Mouse (Mus musculus) lung, embryonic 14.5 days (tissue): ENCODE data around the gene Slc16a13. TPM values are rescaled to one million over a fixed set of nuclear protein-coding genes. Genes with fewer than 3 reads are reported as not detected.

Experiments
- ATAC-seq: fragments of 200-750 bp; cut with Nextera tagmentation; 2 replicates; pipeline ENCODE4 v1.8.0; 2017; ENCODE audit warnings: mild to moderate bottlenecking, moderate TSS enrichment, moderate library complexity; ENCODE audit not compliant: insufficient read depth
- DNase-seq: peaks from one replicate; pipeline ENCODE4 v3.0.0-alpha.2; 2015
- H3K27ac ChIP-seq: fragments of 300-500 bp; sonication (generic); 2 replicates; pipeline ENCODE4 v1.5.1; 2014; ENCODE audit warnings: low read depth, mild to moderate bottlenecking, moderate library complexity
- H3K27me3 ChIP-seq: fragments of 300-500 bp; sonication (generic); 2 replicates; pipeline ENCODE4 v1.6.1; 2014; ENCODE audit warnings: low read length, control low read depth; ENCODE audit not compliant: insufficient read depth
- H3K36me3 ChIP-seq: fragments of 300-500 bp; sonication (generic); 2 replicates; pipeline ENCODE4 v1.6.1; 2014; ENCODE audit warnings: control low read depth; ENCODE audit not compliant: insufficient read depth
- H3K4me1 ChIP-seq: fragments of 300-500 bp; sonication (generic); 2 replicates; pipeline ENCODE4 v1.6.1; 2014; ENCODE audit warnings: antibody characterized with exemption, control low read depth; ENCODE audit not compliant: insufficient read depth
- H3K4me2 ChIP-seq: fragments of 300-500 bp; sonication (generic); 2 replicates; pipeline ENCODE4 v1.6.1; 2014; ENCODE audit warnings: mild to moderate bottlenecking
- H3K4me3 ChIP-seq: fragments of 300-500 bp; sonication (generic); 2 replicates; pipeline ENCODE4 v1.5.1; 2014; ENCODE audit warnings: low read depth, low read length
- H3K9ac ChIP-seq: fragments of 300-500 bp; sonication (generic); 2 replicates; pipeline ENCODE4 v1.6.1; 2014
- H3K9me3 ChIP-seq: fragments of 300-500 bp; sonication (generic); 2 replicates; pipeline ENCODE4 v1.6.1; 2016; ENCODE audit warnings: low read depth, low read length, control low read depth
- CTCF ChIP-seq: IDR thresholded peaks from 2 replicates; pipeline ENCODE4 v1.5.1; 2016; ENCODE audit warnings: antibody characterized with exemption, low read depth
- WGBS: fragments of 180-500 bp; shearing (Covaris S2); extraction: QIAGEN DNeasy Blood & Tissue Kit; methylation state at CpG from one replicate; pipeline ENCODE4 v1.1.7; 2014; 5-methylcytosine and 5-hydroxymethylcytosine counted together
- polyA plus RNA-seq: library from polyadenylated mRNA; unstranded; fragments of >200 nt; fragmentation: Nextera tagmentation; extraction: Ambion mirVana; gene quantifications from 2 replicates; pipeline ENCODE4 v1.2.1, GENCODE M21; 2014

Slc16a13 gene
- polyA plus RNA-seq, 1 experiment from 2014 or later = 4.4 TPM

GRCm38 (mm10) chr11:70218039-70218438 lies 2.8 kb downstream of the Slc16a13 start:
- Histone ChIP-seq H3K4me2 (no peak overlapping the region), H3K4me3 (no peak overlapping the region), H3K27ac (no peak overlapping the region), H3K9ac (no peak overlapping the region), H3K27me3 (peaks cover 36% of the 10 kb centered on the region), H3K36me3 (no peaks in the 10 kb centered on the region), H3K9me3 (no peaks in the 10 kb centered on the region), H3K4me1 (peaks cover 15% of the 10 kb centered on the region; the same call in 1 of the 2 replicates)
- ATAC-seq = no peak
- DNase-seq = no peak
- WGBS = 69% methylated on average over 4 of the region's 4 CpGs
- TF ChIP-seq CTCF = no peak

DNA sequence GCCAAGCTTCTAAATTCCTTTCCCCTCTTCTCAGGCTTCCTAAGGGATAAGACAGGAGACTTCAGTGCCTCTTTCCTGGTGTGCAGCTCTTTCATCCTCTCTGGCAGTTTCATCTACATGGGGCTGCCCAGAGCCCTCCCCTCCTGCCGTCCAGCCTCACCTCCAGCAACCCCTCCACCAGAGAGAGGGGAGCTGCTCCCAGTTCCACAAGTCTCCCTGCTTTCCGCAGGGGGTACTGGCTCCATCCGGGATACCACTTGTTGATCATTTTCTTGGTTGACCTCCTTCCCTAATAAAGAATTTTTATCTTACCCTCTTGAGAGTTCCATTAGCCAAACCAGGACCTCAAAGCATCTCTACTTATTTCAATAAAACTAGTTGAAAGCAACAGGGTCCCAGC lies 4.8 kb downstream of the Slc16a13 start:
- H3K27me3 ChIP-seq = peaks cover 36% of the 10 kb centered on the region
- ATAC-seq = no peak
- no peak overlapping the region for H3K4me3 ChIP-seq

DNA sequence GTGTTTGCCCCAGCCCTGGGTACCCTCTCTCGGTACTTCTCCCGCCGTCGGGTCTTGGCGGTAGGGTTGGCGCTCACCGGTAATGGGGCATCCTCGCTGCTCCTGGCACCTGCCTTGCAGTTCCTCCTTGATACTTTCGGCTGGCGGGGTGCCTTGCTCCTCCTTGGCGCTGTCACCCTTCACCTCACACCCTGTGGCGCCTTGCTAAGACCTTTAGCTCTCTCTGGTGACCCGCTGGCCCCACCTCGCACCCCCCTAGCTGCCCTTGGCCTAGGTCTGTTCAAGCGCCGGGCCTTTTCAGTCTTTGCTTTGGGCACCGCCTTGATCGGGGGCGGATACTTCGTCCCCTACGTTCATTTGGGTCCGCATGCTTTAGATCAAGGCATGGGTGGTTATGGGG lies 5.6 kb downstream of the Slc16a13 start:
- Histone ChIP-seq H3K4me1 (0 out of 2 replicates have a peak, but pooled peaks cover 8% of the 10 kb centered on the region), H3K9ac (no peak overlapping the region), H3K4me2 (no peak overlapping the region), H3K36me3 (no peaks in the 10 kb centered on the region), H3K9me3 (no peaks in the 10 kb centered on the region), H3K27me3 (peaks cover 36% of the 10 kb centered on the region), H3K4me3 (no peak overlapping the region), H3K27ac (no peak overlapping the region)
- DNase-seq (no peak), ATAC-seq (no peak)
- WGBS = 13% methylated on average over 22 of the region's 22 CpGs
- no peak for TF ChIP-seq CTCF

More for the DNA sequence above, 4.8 kb downstream of the Slc16a13 start:
- 0 out of 2 replicates have a peak, but pooled peaks cover 8% of the 10 kb centered on the region for H3K4me1 ChIP-seq
- no peak overlapping the region for H3K27ac ChIP-seq
- no peak for TF ChIP-seq CTCF
- H3K36me3 ChIP-seq = no peaks in the 10 kb centered on the region
- no peak for DNase-seq
- H3K9ac ChIP-seq = no peak overlapping the region
- WGBS = 66% methylated on average over 3 of the region's 3 CpGs
- H3K4me2 ChIP-seq = no peak overlapping the region
- no peaks in the 10 kb centered on the region for H3K9me3 ChIP-seq

GRCm38 (mm10) chr11:70214856-70215209 lies 6.0 kb downstream of the Slc16a13 start:
- H3K9ac ChIP-seq = no peak overlapping the region
- WGBS = 7% methylated on average over 18 of the region's 18 CpGs
- no peaks in the 10 kb centered on the region for H3K9me3 ChIP-seq
- no peak for TF ChIP-seq CTCF
- ATAC-seq (no peak), DNase-seq (no peak)
- H3K36me3 ChIP-seq = no peaks in the 10 kb centered on the region
- H3K27ac ChIP-seq = no peak overlapping the region
- H3K4me3 ChIP-seq = peak overlapping the region; percentile 31; the same call in 1 of the 2 replicates
- H3K27me3 ChIP-seq = peaks cover 36% of the 10 kb centered on the region
- peak overlapping the region; percentile 61 for H3K4me2 ChIP-seq
- 0 out of 2 replicates have a peak, but pooled peaks cover 8% of the 10 kb centered on the region for H3K4me1 ChIP-seq

DNA sequence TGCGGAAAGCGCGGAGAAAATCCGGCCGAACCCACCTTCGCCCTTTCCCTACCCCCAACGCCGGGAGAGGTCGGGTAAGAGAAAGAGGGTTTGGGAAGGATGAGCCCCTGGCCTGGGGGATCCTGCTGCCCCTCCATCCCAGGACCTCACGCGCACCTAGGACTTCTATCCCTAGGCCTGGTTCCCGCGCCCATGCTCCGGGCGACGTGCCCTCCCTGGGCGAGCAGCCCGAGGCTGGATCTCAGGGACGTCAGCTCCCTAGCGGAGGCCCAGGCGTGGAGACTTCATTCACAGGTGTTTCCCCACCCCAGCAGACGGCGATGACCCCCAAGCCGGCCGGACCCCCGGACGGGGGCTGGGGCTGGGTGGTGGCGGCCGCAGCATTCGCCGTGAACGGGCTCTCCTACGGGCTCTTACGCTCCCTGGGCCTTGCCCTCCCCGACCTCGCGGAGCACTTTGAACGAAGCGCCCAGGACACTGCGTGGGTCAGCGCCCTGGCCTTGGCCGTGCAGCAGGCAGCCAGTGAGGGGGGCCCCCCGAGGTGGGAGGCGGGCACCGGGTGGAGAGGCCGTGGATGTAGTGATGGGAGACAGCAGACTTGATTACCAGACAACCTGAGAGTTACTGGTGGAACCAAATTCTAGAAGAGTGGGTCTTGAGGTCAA lies 6.5 kb downstream of the Slc16a13 start:
- Histone ChIP-seq H3K4me1 (0 out of 2 replicates have a peak, but pooled peaks cover 8% of the 10 kb centered on the region), H3K27ac (no peak overlapping the region), H3K36me3 (no peaks in the 10 kb centered on the region), H3K9me3 (no peaks in the 10 kb centered on the region), H3K4me2 (peak overlapping the region; percentile 61), H3K9ac (peak overlapping the region; percentile 43), H3K4me3 (peak overlapping the region; percentile 31), H3K27me3 (peaks cover 36% of the 10 kb centered on the region)
- no peak for DNase-seq
- WGBS = 2% methylated on average over 45 of the region's 46 CpGs
- TF ChIP-seq CTCF = no peak
- peak; percentile 37; the same call in 1 of the 2 replicates for ATAC-seq

- WGBS = 8% methylated on average over 26 of the region's 26 CpGs
- peaks cover 36% of the 10 kb centered on the region for H3K27me3 ChIP-seq
- peak overlapping the region; percentile 61 for H3K4me2 ChIP-seq
- peak overlapping the region; percentile 43; the same call in 1 of the 2 replicates for H3K9ac ChIP-seq
- H3K9me3 ChIP-seq = no peaks in the 10 kb centered on the region
- H3K4me1 ChIP-seq = 0 out of 2 replicates have a peak, but pooled peaks cover 8% of the 10 kb centered on the region
- H3K4me3 ChIP-seq = peak overlapping the region; percentile 31
- no peak for TF ChIP-seq CTCF
- ATAC-seq (no peak), DNase-seq (no peak)
- H3K36me3 ChIP-seq = no peaks in the 10 kb centered on the region
- no peak overlapping the region for H3K27ac ChIP-seq
Observed at GRCm38 (mm10) chr11:70213736-70214135, 7.1 kb downstream of the Slc16a13 start.

GRCm38 (mm10) chr11:70212896-70213295 lies 8.0 kb downstream of the Slc16a13 start:
- no peaks in the 10 kb centered on the region for H3K9me3 ChIP-seq
- ATAC-seq (no peak), DNase-seq (peak; percentile 91)
- no peaks in the 10 kb centered on the region for H3K36me3 ChIP-seq
- no peak overlapping the region for H3K4me3 ChIP-seq
- 0 out of 2 replicates have a peak, but pooled peaks cover 8% of the 10 kb centered on the region for H3K4me1 ChIP-seq
- 6% methylated on average over 9 of the region's 9 CpGs for WGBS
- H3K27me3 ChIP-seq = peaks cover 36% of the 10 kb centered on the region
- no peak overlapping the region for H3K4me2 ChIP-seq
- no peak overlapping the region for H3K9ac ChIP-seq
- peak; percentile 77 for TF ChIP-seq CTCF
- H3K27ac ChIP-seq = no peak overlapping the region
